Mouse (Mus musculus): ENCODE results near the gene Olfr588-ps1. TPM values are rescaled to one million over a fixed set of nuclear protein-coding genes. Genes with fewer than 3 reads are reported as not detected.
"Not testable (repeated sequence)": the region's sequence is repeated elsewhere in the genome, so short reads cannot be mapped to it uniquely, and the experiment has no call there.

Gene Olfr588-ps1
- total and polyA plus RNA-seq, 3 experiments, result not detected

DNA sequence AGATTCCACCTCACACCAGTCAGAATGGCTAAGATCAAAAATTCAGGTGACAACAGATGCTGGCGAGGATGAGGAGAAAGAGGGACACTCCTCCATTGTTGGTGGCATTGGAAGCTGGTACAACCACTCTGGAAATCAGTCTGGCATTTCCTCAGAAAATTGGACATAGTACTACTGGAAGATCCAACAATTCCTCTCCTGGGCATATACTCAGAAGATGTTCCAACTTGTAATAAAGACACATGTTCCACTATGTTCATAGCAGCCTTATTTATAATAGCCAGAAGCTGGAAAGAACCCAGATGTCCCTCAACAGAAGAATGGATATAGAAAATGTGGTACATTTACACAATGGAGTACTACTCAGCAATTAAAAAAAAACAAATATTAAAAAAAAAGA, 43.8 kb downstream of the Olfr588-ps1 start, which contains the start of gene Olfr592:
Gene Olfr592 (plus strand): TSS at position 301 of the 400 bp plus-strand sequence.
- not testable (repeated sequence) for H3K9ac ChIP-seq (ENCODE audit: control insufficient read depth, low read depth, low read length, poor library complexity, severe bottlenecking); H3K36me3 ChIP-seq (ENCODE audit: control insufficient read depth in 1 of 2, insufficient read depth in 2 of 2, low read length in 2 of 2); H3K27ac ChIP-seq (ENCODE audit: control insufficient read depth, low read depth, low read length); DNase-seq (ENCODE audit: low read depth, low spot score); H3K4me1 ChIP-seq (ENCODE audit: control insufficient read depth in 1 of 2, insufficient read depth in 2 of 2, low read length in 2 of 2); H3K4me3 ChIP-seq (ENCODE audit: control insufficient read depth in 1 of 2, insufficient read depth in 1 of 2, low read depth in 2 of 2, low read length in 2 of 2); H3K79me2 ChIP-seq (ENCODE audit: control insufficient read depth, insufficient read depth, low read length, poor library complexity); H3K27me3 ChIP-seq (ENCODE audit: control insufficient read depth in 1 of 2, insufficient read depth in 2 of 2, low read length in 2 of 2); H3K9me3 ChIP-seq (replicated peaks; ENCODE audit: insufficient read depth, low read length)

Other genes starting within 250 kb of the Olfr588-ps1 start
- not detected in 2 replicates for gene Olfr569, start 250.0 kb upstream of the Olfr588-ps1 start, total RNA-seq (2012; rRNA removed)
- not detected for gene Olfr569, start 250.0 kb upstream of the Olfr588-ps1 start, polyA plus RNA-seq (2012; ENCODE audit: insufficient read depth in 1 of 2, insufficient read length in 2 of 2, low read depth in 1 of 2, low replicate concordance in 2 of 2, missing spikeins in 1 of 2)
- gene Olfr570, start 246.3 kb upstream of the Olfr588-ps1 start, total RNA-seq (2012; rRNA removed), result not detected in 2 replicates
- not detected for gene Olfr570, start 246.3 kb upstream of the Olfr588-ps1 start, polyA plus RNA-seq (2012; ENCODE audit: insufficient read depth in 1 of 2, insufficient read length in 2 of 2, low read depth in 1 of 2, low replicate concordance in 2 of 2, missing spikeins in 1 of 2)
- not detected in 2 replicates for gene Olfr571, start 223.3 kb upstream of the Olfr588-ps1 start, total RNA-seq (2012; rRNA removed)
- gene Olfr571, start 223.3 kb upstream of the Olfr588-ps1 start, polyA plus RNA-seq (2012; ENCODE audit: insufficient read depth in 1 of 2, insufficient read length in 2 of 2, low read depth in 1 of 2, low replicate concordance in 2 of 2, missing spikeins in 1 of 2), result not detected
- gene Olfr572, start 216.5 kb upstream of the Olfr588-ps1 start, total RNA-seq (2012; rRNA removed), result not detected in 2 replicates
- not detected for gene Olfr572, start 216.5 kb upstream of the Olfr588-ps1 start, polyA plus RNA-seq (2012; ENCODE audit: insufficient read depth in 1 of 2, insufficient read length in 2 of 2, low read depth in 1 of 2, low replicate concordance in 2 of 2, missing spikeins in 1 of 2)
- not detected in 2 replicates for gene Olfr573-ps1, start 198.3 kb upstream of the Olfr588-ps1 start, total RNA-seq (2012; rRNA removed)
- not detected for gene Olfr573-ps1, start 198.3 kb upstream of the Olfr588-ps1 start, polyA plus RNA-seq (2012; ENCODE audit: insufficient read depth in 1 of 2, insufficient read length in 2 of 2, low read depth in 1 of 2, low replicate concordance in 2 of 2, missing spikeins in 1 of 2)
- not detected in 2 replicates for gene Olfr574, start 192.4 kb upstream of the Olfr588-ps1 start, total RNA-seq (2012; rRNA removed)
- not detected for gene Olfr574, start 192.4 kb upstream of the Olfr588-ps1 start, polyA plus RNA-seq (2012; ENCODE audit: insufficient read depth in 1 of 2, insufficient read length in 2 of 2, low read depth in 1 of 2, low replicate concordance in 2 of 2, missing spikeins in 1 of 2)
- gene Olfr575, start 182.1 kb upstream of the Olfr588-ps1 start, total RNA-seq (2012; rRNA removed), result not detected in 2 replicates
- gene Olfr575, start 182.1 kb upstream of the Olfr588-ps1 start, polyA plus RNA-seq (2012; ENCODE audit: insufficient read depth in 1 of 2, insufficient read length in 2 of 2, low read depth in 1 of 2, low replicate concordance in 2 of 2, missing spikeins in 1 of 2), result not detected
- not detected in 2 replicates for gene Olfr576, start 178.2 kb upstream of the Olfr588-ps1 start, total RNA-seq (2012; rRNA removed)
- gene Olfr576, start 178.2 kb upstream of the Olfr588-ps1 start, polyA plus RNA-seq (2012; ENCODE audit: insufficient read depth in 1 of 2, insufficient read length in 2 of 2, low read depth in 1 of 2, low replicate concordance in 2 of 2, missing spikeins in 1 of 2), result not detected
- not detected in 2 replicates for gene Olfr577, start 164.9 kb upstream of the Olfr588-ps1 start, total RNA-seq (2012; rRNA removed)
- not detected for gene Olfr577, start 164.9 kb upstream of the Olfr588-ps1 start, polyA plus RNA-seq (2012; ENCODE audit: insufficient read depth in 1 of 2, insufficient read length in 2 of 2, low read depth in 1 of 2, low replicate concordance in 2 of 2, missing spikeins in 1 of 2)
- not detected in 2 replicates for gene Olfr578, start 151.6 kb upstream of the Olfr588-ps1 start, total RNA-seq (2012; rRNA removed)
- gene Olfr578, start 151.6 kb upstream of the Olfr588-ps1 start, polyA plus RNA-seq (2012; ENCODE audit: insufficient read depth in 1 of 2, insufficient read length in 2 of 2, low read depth in 1 of 2, low replicate concordance in 2 of 2, missing spikeins in 1 of 2), result not detected
- gene Olfr582, start 102.9 kb upstream of the Olfr588-ps1 start, total RNA-seq (2012; rRNA removed), result not detected in 2 replicates
- gene Olfr582, start 102.9 kb upstream of the Olfr588-ps1 start, polyA plus RNA-seq (2012; ENCODE audit: insufficient read depth in 1 of 2, insufficient read length in 2 of 2, low read depth in 1 of 2, low replicate concordance in 2 of 2, missing spikeins in 1 of 2), result not detected
- not detected in 2 replicates for gene Olfr583, start 89.6 kb upstream of the Olfr588-ps1 start, total RNA-seq (2012; rRNA removed)
- not detected for gene Olfr583, start 89.6 kb upstream of the Olfr588-ps1 start, polyA plus RNA-seq (2012; ENCODE audit: insufficient read depth in 1 of 2, insufficient read length in 2 of 2, low read depth in 1 of 2, low replicate concordance in 2 of 2, missing spikeins in 1 of 2)
- not detected in 2 replicates for gene Olfr584, start 59.0 kb upstream of the Olfr588-ps1 start, total RNA-seq (2012; rRNA removed)
- not detected for gene Olfr584, start 59.0 kb upstream of the Olfr588-ps1 start, polyA plus RNA-seq (2012; ENCODE audit: insufficient read depth in 1 of 2, insufficient read length in 2 of 2, low read depth in 1 of 2, low replicate concordance in 2 of 2, missing spikeins in 1 of 2)
- not detected in 2 replicates for gene Olfr585, start 43.2 kb upstream of the Olfr588-ps1 start, total RNA-seq (2012; rRNA removed)
- gene Olfr585, start 43.2 kb upstream of the Olfr588-ps1 start, polyA plus RNA-seq (2012; ENCODE audit: insufficient read depth in 1 of 2, insufficient read length in 2 of 2, low read depth in 1 of 2, low replicate concordance in 2 of 2, missing spikeins in 1 of 2), result not detected
- not detected in 2 replicates for gene Olfr586, start 15.2 kb upstream of the Olfr588-ps1 start, total RNA-seq (2012; rRNA removed)
- not detected for gene Olfr586, start 15.2 kb upstream of the Olfr588-ps1 start, polyA plus RNA-seq (2012; ENCODE audit: insufficient read depth in 1 of 2, insufficient read length in 2 of 2, low read depth in 1 of 2, low replicate concordance in 2 of 2, missing spikeins in 1 of 2)
- gene Olfr589, start 15.5 kb downstream of the Olfr588-ps1 start, total RNA-seq (2012; rRNA removed), result not detected in 2 replicates
- not detected for gene Olfr589, start 15.5 kb downstream of the Olfr588-ps1 start, polyA plus RNA-seq (2012; ENCODE audit: insufficient read depth in 1 of 2, insufficient read length in 2 of 2, low read depth in 1 of 2, low replicate concordance in 2 of 2, missing spikeins in 1 of 2)
- not detected in 2 replicates for gene Olfr591, start 37.5 kb downstream of the Olfr588-ps1 start, total RNA-seq (2012; rRNA removed)
- gene Olfr591, start 37.5 kb downstream of the Olfr588-ps1 start, polyA plus RNA-seq (2012; ENCODE audit: insufficient read depth in 1 of 2, insufficient read length in 2 of 2, low read depth in 1 of 2, low replicate concordance in 2 of 2, missing spikeins in 1 of 2), result not detected
- gene Olfr592, start 43.9 kb downstream of the Olfr588-ps1 start, total RNA-seq (2012; rRNA removed), result not detected in 2 replicates
- gene Olfr592, start 43.9 kb downstream of the Olfr588-ps1 start, polyA plus RNA-seq (2012; ENCODE audit: insufficient read depth in 1 of 2, insufficient read length in 2 of 2, low read depth in 1 of 2, low replicate concordance in 2 of 2, missing spikeins in 1 of 2), result not detected
- not detected in 2 replicates for gene Olfr593, start 71.0 kb downstream of the Olfr588-ps1 start, total RNA-seq (2012; rRNA removed)
- not detected for gene Olfr593, start 71.0 kb downstream of the Olfr588-ps1 start, polyA plus RNA-seq (2012; ENCODE audit: insufficient read depth in 1 of 2, insufficient read length in 2 of 2, low read depth in 1 of 2, low replicate concordance in 2 of 2, missing spikeins in 1 of 2)
- gene Olfr594, start 76.1 kb downstream of the Olfr588-ps1 start, total RNA-seq (2012; rRNA removed), result not detected in 2 replicates
- gene Olfr594, start 76.1 kb downstream of the Olfr588-ps1 start, polyA plus RNA-seq (2012; ENCODE audit: insufficient read depth in 1 of 2, insufficient read length in 2 of 2, low read depth in 1 of 2, low replicate concordance in 2 of 2, missing spikeins in 1 of 2), result not detected
- gene Usp17ld, start 111.6 kb downstream of the Olfr588-ps1 start, total RNA-seq (2012; rRNA removed), result not detected in 2 replicates
- not detected for gene Usp17ld, start 111.6 kb downstream of the Olfr588-ps1 start, polyA plus RNA-seq (2012; ENCODE audit: insufficient read depth in 1 of 2, insufficient read length in 2 of 2, low read depth in 1 of 2, low replicate concordance in 2 of 2, missing spikeins in 1 of 2)
- not detected in 2 replicates for gene Olfr596, start 164.8 kb downstream of the Olfr588-ps1 start, total RNA-seq (2012; rRNA removed)
- not detected for gene Olfr596, start 164.8 kb downstream of the Olfr588-ps1 start, polyA plus RNA-seq (2012; ENCODE audit: insufficient read depth in 1 of 2, insufficient read length in 2 of 2, low read depth in 1 of 2, low replicate concordance in 2 of 2, missing spikeins in 1 of 2)
- gene Olfr597, start 175.4 kb downstream of the Olfr588-ps1 start, total RNA-seq (2012; rRNA removed), result not detected in 2 replicates
- gene Olfr597, start 175.4 kb downstream of the Olfr588-ps1 start, polyA plus RNA-seq (2012; ENCODE audit: insufficient read depth in 1 of 2, insufficient read length in 2 of 2, low read depth in 1 of 2, low replicate concordance in 2 of 2, missing spikeins in 1 of 2), result not detected
- gene Olfr598, start 182.7 kb downstream of the Olfr588-ps1 start, total RNA-seq (2012; rRNA removed), result not detected in 2 replicates
- not detected for gene Olfr598, start 182.7 kb downstream of the Olfr588-ps1 start, polyA plus RNA-seq (2012; ENCODE audit: insufficient read depth in 1 of 2, insufficient read length in 2 of 2, low read depth in 1 of 2, low replicate concordance in 2 of 2, missing spikeins in 1 of 2)
- gene Olfr599, start 195.0 kb downstream of the Olfr588-ps1 start, total RNA-seq (2012; rRNA removed), result not detected in 2 replicates
- gene Olfr599, start 195.0 kb downstream of the Olfr588-ps1 start, polyA plus RNA-seq (2012; ENCODE audit: insufficient read depth in 1 of 2, insufficient read length in 2 of 2, low read depth in 1 of 2, low replicate concordance in 2 of 2, missing spikeins in 1 of 2), result not detected
- not detected in 2 replicates for gene Olfr600, start 208.8 kb downstream of the Olfr588-ps1 start, total RNA-seq (2012; rRNA removed)
- not detected for gene Olfr600, start 208.8 kb downstream of the Olfr588-ps1 start, polyA plus RNA-seq (2012; ENCODE audit: insufficient read depth in 1 of 2, insufficient read length in 2 of 2, low read depth in 1 of 2, low replicate concordance in 2 of 2, missing spikeins in 1 of 2)
- not detected in 2 replicates for gene Olfr601, start 221.8 kb downstream of the Olfr588-ps1 start, total RNA-seq (2012; rRNA removed)
- gene Olfr601, start 221.8 kb downstream of the Olfr588-ps1 start, polyA plus RNA-seq (2012; ENCODE audit: insufficient read depth in 1 of 2, insufficient read length in 2 of 2, low read depth in 1 of 2, low replicate concordance in 2 of 2, missing spikeins in 1 of 2), result not detected
- gene Olfr603, start 245.3 kb downstream of the Olfr588-ps1 start, total RNA-seq (2012; rRNA removed), result not detected in 2 replicates
- not detected for gene Olfr603, start 245.3 kb downstream of the Olfr588-ps1 start, polyA plus RNA-seq (2012; ENCODE audit: insufficient read depth in 1 of 2, insufficient read length in 2 of 2, low read depth in 1 of 2, low replicate concordance in 2 of 2, missing spikeins in 1 of 2)